Comparison of ENCODE assay signal across 12 mouse cellular contexts in genomic region chr1:92976141-92976566, GRCm38 (mm10). TPM values are rescaled to one million over a fixed set of nuclear protein-coding genes. Genes with fewer than 3 reads are reported as not detected.
DNase-seq lines count a peak whose midpoint lies in the region; ATAC-seq lines count a peak whose summit lies in the region.
"Had no signal": no experiment of that assay in that cellular context is flagged by ENCODE, and none has a peak within 500 bp of the region (broad histone marks: within the 10 kb centered on the region; RNA-seq: fewer than 3 reads in every experiment).

No protein-coding gene starts in this region.

- no peak overlapping the region for H3K27ac ChIP-seq in kidney, embryonic 15.5 days
- H3K27ac ChIP-seq in heart, embryonic 16.5 days (ENCODE audit: low read length), result 0 out of 2 replicates have a peak overlapping the region, but pooled peaks have one; percentile 13
- H3K27ac ChIP-seq: limb, embryonic 10.5 days had no signal

- H3K4me3 ChIP-seq in kidney, embryonic 15.5 days (replicated peaks), result no peak overlapping the region
- no peak overlapping the region for H3K4me3 ChIP-seq in heart, embryonic 16.5 days (ENCODE audit: low read length)
- H3K4me3 ChIP-seq: limb, embryonic 10.5 days had no signal

- H3K36me3 ChIP-seq in kidney, embryonic 15.5 days, result no peaks in the 10 kb centered on the region
- H3K36me3 ChIP-seq in heart, embryonic 16.5 days (ENCODE audit: control insufficient read depth, insufficient read depth), result no peaks in the 10 kb centered on the region
- H3K36me3 ChIP-seq: limb, embryonic 10.5 days had no signal

- H3K9me3 ChIP-seq in kidney, embryonic 15.5 days (replicated peaks), result no peaks in the 10 kb centered on the region
- no peaks in the 10 kb centered on the region for H3K9me3 ChIP-seq in heart, embryonic 16.5 days (replicated peaks; ENCODE audit: control insufficient read depth, low read length)
- H3K9me3 ChIP-seq: limb, embryonic 10.5 days; megakaryocyte, embryonic 14.5 days had no signal

- WGBS in kidney, embryonic 15.5 days, result 31% methylated on average over 6 of the region's 6 CpGs
- 15% methylated on average over 6 of the region's 6 CpGs for WGBS in heart, embryonic 16.5 days

- no peak; the same call in 1 of the 2 replicates for ATAC-seq in kidney, embryonic 15.5 days (replicated peaks; ENCODE audit: low FRiP score)
- no peak for ATAC-seq in heart, embryonic 16.5 days (replicated peaks; ENCODE audit: extremely low read depth, insufficient read depth, low FRiP score)
- ATAC-seq in activated CD4-positive, CD25-positive, alpha-beta regulatory T cell, adult 4 months, result no peak

- peaks cover 21% of the 10 kb centered on the region; the same call in 1 of the 2 replicates for H3K4me1 ChIP-seq in kidney, embryonic 15.5 days
- H3K4me1 ChIP-seq in heart, embryonic 16.5 days (ENCODE audit: control insufficient read depth, insufficient read depth, low read length), result peaks cover 20% of the 10 kb centered on the region

- H3K9ac ChIP-seq in kidney, embryonic 15.5 days, result no peak overlapping the region
- H3K9ac ChIP-seq in heart, embryonic 16.5 days (ENCODE audit: low read length), result no peak overlapping the region

- H3K27me3 ChIP-seq in kidney, embryonic 15.5 days, result 0 out of 2 replicates have a peak, but pooled peaks cover 9% of the 10 kb centered on the region
- peaks cover 2% of the 10 kb centered on the region; the same call in 1 of the 2 replicates for H3K27me3 ChIP-seq in heart, embryonic 16.5 days (ENCODE audit: control insufficient read depth, insufficient read depth, low read length)

- DNase-seq in kidney, adult 8-10 months, result peak; percentile 6 to 28
- DNase-seq in fat pad, adult 2 months (ENCODE audit: extremely low read depth, low read depth, low spot score), result peak; percentile 7
- peak; percentile 31 to 74 for DNase-seq in lung, postnatal 4 days
- DNase-seq in thymus, postnatal 14 days, result no peak
- DNase-seq: cerebellum, adult 9-10 months; gastrocnemius, postnatal 25 days had no signal

- H3K4me2 ChIP-seq in kidney, embryonic 15.5 days, result no peak overlapping the region
- H3K4me2 ChIP-seq in heart, embryonic 16.5 days (ENCODE audit: low read depth, low read length), result no peak overlapping the region

RNA-seq across cellular contexts. Expression of gene Gpr35, which starts 25.5 kb away (rescaled TPM):
- polyA plus RNA-seq in kidney, embryonic 15.5 days (2015; fragmentation: Nextera tagmentation; extraction: Ambion mirVana), result 0.55 and 0.56 TPM in 2 replicates
- 0.55 and 0.83 TPM in 2 replicates for polyA plus RNA-seq in heart, embryonic 16.5 days (2015; fragmentation: Nextera tagmentation; extraction: Ambion mirVana)
- under 1 TPM; 0.21 to 0.61 TPM for polyA plus RNA-seq in activated CD4-positive, CD25-positive, alpha-beta regulatory T cell, adult 4 months (2017; shearing (Covaris generic))

RNA-seq across cellular contexts. Expression of gene Aqp12, which starts 30.0 kb away (rescaled TPM):
- polyA plus RNA-seq in kidney, embryonic 15.5 days (2015; fragmentation: Nextera tagmentation; extraction: Ambion mirVana), result not detected in 2 replicates
- polyA plus RNA-seq in heart, embryonic 16.5 days (2015; fragmentation: Nextera tagmentation; extraction: Ambion mirVana), result not detected in 2 replicates
- not detected for polyA plus RNA-seq in activated CD4-positive, CD25-positive, alpha-beta regulatory T cell, adult 4 months (2017; shearing (Covaris generic))
- polyA plus RNA-seq: limb, embryonic 10.5 days; neural tube, embryonic 11.5 days had no signal

RNA-seq across cellular contexts. Expression of gene Capn10, which starts 42.0 kb away (rescaled TPM):
- polyA plus RNA-seq in kidney, embryonic 15.5 days (2015; fragmentation: Nextera tagmentation; extraction: Ambion mirVana), result 32.6 and 37.2 TPM in 2 replicates
- 26.9 and 27.1 TPM in 2 replicates for polyA plus RNA-seq in heart, embryonic 16.5 days (2015; fragmentation: Nextera tagmentation; extraction: Ambion mirVana)
- 1 to 10 TPM; 4.0 to 8.0 TPM for polyA plus RNA-seq in activated CD4-positive, CD25-positive, alpha-beta regulatory T cell, adult 4 months (2017; shearing (Covaris generic))
